Mouse (Mus musculus): Measurements from ENCODE around the gene Defb33. TPM values are rescaled to one million over a fixed set of nuclear protein-coding genes. Genes with fewer than 3 reads are reported as not detected.

Gene Defb33
- not detected in 2 replicates for polyA plus RNA-seq (2012; ENCODE audit: low replicate concordance)

DNA sequence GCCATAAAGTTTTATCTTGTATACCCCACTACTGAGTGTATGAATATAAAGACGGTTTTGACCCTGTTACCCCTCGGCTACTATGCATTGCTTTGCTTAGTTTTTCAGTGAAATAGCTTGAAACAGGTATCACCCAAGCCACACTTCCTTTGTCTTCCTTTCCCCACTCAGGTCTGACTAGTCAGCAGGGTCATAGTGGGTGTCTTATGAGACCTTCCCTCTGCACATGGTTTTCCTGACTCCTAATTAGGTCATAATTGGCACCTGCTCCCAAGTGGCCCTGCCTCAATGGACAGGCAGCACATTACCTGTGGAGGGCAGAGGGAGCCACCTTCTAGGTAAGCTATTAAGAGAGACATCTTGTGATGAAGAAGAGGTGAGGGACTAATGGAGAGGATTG is at the start of gene Defb33:
TSS of gene Defb33 (plus strand) at position 301 of the 400 bp plus-strand sequence.

DNA sequence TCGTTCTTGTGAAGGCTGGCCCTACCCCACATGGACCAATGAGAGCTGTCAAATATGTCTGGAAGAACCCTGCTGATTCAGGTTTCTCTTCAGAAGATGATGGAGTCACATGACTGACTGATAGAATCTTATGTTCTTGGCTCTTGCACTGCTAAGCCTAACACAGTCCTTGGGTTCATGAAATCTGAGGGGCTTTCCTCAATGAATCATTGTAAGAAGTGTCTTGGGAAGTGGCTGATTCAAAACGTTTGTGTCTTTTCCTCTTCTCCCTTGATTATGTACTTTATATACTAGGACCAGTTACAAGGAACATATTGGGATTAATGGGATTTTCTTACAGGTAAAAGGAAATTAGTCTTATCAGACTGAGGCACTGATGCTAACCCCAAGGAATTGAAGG is 10.1 kb downstream of the Defb33 start, which contains the start of gene Gm15056:
TSS of gene Gm15056 (minus strand) at position 101 of the 400 bp plus-strand sequence.

DNA sequence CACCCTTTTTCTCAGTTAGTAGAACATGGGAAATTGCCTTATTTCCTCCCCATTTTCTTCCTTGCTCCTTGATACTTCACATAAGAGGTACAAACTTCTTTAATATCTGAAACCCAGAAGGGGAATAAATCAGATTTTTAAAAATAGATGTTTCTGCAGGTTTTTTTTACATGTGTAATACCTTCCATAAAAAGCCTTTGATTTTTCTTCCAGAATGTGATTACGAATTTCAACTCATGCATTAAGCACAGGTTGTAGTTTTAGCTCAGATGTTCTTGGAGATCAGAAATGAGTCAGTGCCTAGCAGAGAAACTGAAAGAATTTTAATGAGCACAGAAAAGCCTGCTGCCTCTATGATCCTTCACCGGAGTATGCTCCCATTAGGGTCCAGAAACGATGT is 29.5 kb downstream of the Defb33 start, which contains the start of gene Gm6040:
TSS of gene Gm6040 (minus strand) at position 101 of the 400 bp plus-strand sequence.

DNA sequence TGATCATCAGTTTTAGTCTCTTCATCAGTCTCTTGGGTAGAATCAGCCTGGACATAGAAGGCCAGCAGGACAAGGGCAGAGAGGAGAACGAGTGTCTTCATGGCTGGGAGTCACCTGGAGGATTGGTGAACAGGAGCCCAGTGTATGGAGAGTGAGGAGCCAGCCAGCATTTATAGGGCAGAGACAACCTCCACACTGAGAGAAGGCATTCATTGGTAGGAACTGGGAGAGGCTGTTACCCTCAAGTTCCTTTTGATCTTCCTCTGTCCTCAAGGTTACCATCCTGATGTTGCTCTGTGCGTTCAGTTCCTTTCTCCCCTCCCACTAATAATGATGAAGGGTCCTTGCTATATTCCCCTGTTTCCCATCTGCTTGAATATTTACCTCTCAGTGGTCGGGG is 52.1 kb downstream of the Defb33 start, which contains the start of gene AY761185:
TSS of gene AY761185 (minus strand) at position 101 of the 400 bp plus-strand sequence.

Other genes with a start within 250 kb of the Defb33 start
- not detected in 2 replicates for gene Gm15056, start 10.0 kb downstream of the Defb33 start, polyA plus RNA-seq (2012; ENCODE audit: low replicate concordance)
- gene Gm6040, start 29.4 kb downstream of the Defb33 start, polyA plus RNA-seq (2012; ENCODE audit: low replicate concordance) = not detected in 2 replicates
- not detected in 2 replicates for gene AY761185, start 52.0 kb downstream of the Defb33 start, polyA plus RNA-seq (2012; ENCODE audit: low replicate concordance)
- gene Defa21, start 132.9 kb downstream of the Defb33 start, polyA plus RNA-seq (2012; ENCODE audit: low replicate concordance) = not detected in 2 replicates
- gene Defa23, start 162.4 kb downstream of the Defb33 start, polyA plus RNA-seq (2012; ENCODE audit: low replicate concordance) = not detected in 2 replicates
- gene Defa35, start 172.4 kb downstream of the Defb33 start, polyA plus RNA-seq (2012; ENCODE audit: low replicate concordance) = not detected in 2 replicates
- gene Defa25, start 191.8 kb downstream of the Defb33 start, polyA plus RNA-seq (2012; ENCODE audit: low replicate concordance) = not detected in 2 replicates
- gene Gm14851, start 203.4 kb downstream of the Defb33 start, polyA plus RNA-seq (2012; ENCODE audit: low replicate concordance) = not detected in 2 replicates
- not detected in 2 replicates for gene Defa30, start 242.0 kb downstream of the Defb33 start, polyA plus RNA-seq (2012; ENCODE audit: low replicate concordance)

Measured in leukemia stem cell, adult 10-12 weeks (primary cell).